Mouse (Mus musculus): ENCODE data around the gene Rxrb. TPM values are rescaled to one million over a fixed set of nuclear protein-coding genes. Genes with fewer than 3 reads are reported as not detected.
A peak's percentile ranks its signal among the peaks of the same experiment; 100 is the strongest.

The Rxrb gene
- polyA plus RNA-seq, 1 experiment = 143 TPM

GRCm38 (mm10) chr17:34072091-34072490, 40.5 kb downstream of the Rxrb start:
- no peak for DNase-seq
- Histone ChIP-seq H3K27ac (ENCODE audit: control insufficient read depth, insufficient read depth, low read length) (no peak overlapping the region), H3K4me1 (replicated peaks; ENCODE audit: control insufficient read depth, insufficient read depth, low read length) (peaks cover 7% of the 10 kb centered on the region), H3K36me3 (ENCODE audit: control insufficient read depth, insufficient read depth, low read length) (no peaks in the 10 kb centered on the region), H3K4me3 (ENCODE audit: control insufficient read depth, insufficient read depth, low read length) (no peak overlapping the region), H3K27me3 (ENCODE audit: control insufficient read depth, insufficient read depth, low read length) (no peaks in the 10 kb centered on the region)
- WGBS = 66% methylated on average over 5 of the region's 5 CpGs
- TF ChIP-seq CTCF (IDR thresholded peaks at IDR 0.05; ENCODE audit: borderline replicate concordance, control insufficient read depth, extremely low read depth, insufficient read depth, low read length, poor library complexity) (no peak), POLR2A (IDR thresholded peaks at IDR 0.05; ENCODE audit: control insufficient read depth, extremely low read depth, insufficient read depth, low read length, poor library complexity) (no peak)

GRCm38 (mm10) chr17:34075271-34075670, 43.7 kb downstream of the Rxrb start:
- Histone ChIP-seq H3K27ac (ENCODE audit: control insufficient read depth, insufficient read depth, low read length) (no peak overlapping the region), H3K4me1 (replicated peaks; ENCODE audit: control insufficient read depth, insufficient read depth, low read length) (peaks cover 7% of the 10 kb centered on the region), H3K36me3 (ENCODE audit: control insufficient read depth, insufficient read depth, low read length) (no peaks in the 10 kb centered on the region), H3K4me3 (ENCODE audit: control insufficient read depth, insufficient read depth, low read length) (no peak overlapping the region), H3K27me3 (ENCODE audit: control insufficient read depth, insufficient read depth, low read length) (no peaks in the 10 kb centered on the region)
- peak; percentile 80 for DNase-seq
- TF ChIP-seq CTCF (IDR thresholded peaks at IDR 0.05; ENCODE audit: borderline replicate concordance, control insufficient read depth, extremely low read depth, insufficient read depth, low read length, poor library complexity) (no peak), POLR2A (IDR thresholded peaks at IDR 0.05; ENCODE audit: control insufficient read depth, extremely low read depth, insufficient read depth, low read length, poor library complexity) (no peak)
- 20% methylated on average over 7 of the region's 7 CpGs for WGBS

GRCm38 (mm10) chr17:34077549-34077948, 45.9 kb downstream of the Rxrb start:
- TF ChIP-seq CTCF (IDR thresholded peaks at IDR 0.05; ENCODE audit: borderline replicate concordance, control insufficient read depth, extremely low read depth, insufficient read depth, low read length, poor library complexity) (0 out of 2 replicates have a peak, but pooled peaks have one; percentile 18), POLR2A (IDR thresholded peaks at IDR 0.05; ENCODE audit: control insufficient read depth, extremely low read depth, insufficient read depth, low read length, poor library complexity) (no peak)
- Histone ChIP-seq H3K27ac (ENCODE audit: control insufficient read depth, insufficient read depth, low read length) (no peak overlapping the region), H3K4me3 (ENCODE audit: control insufficient read depth, insufficient read depth, low read length) (no peak overlapping the region), H3K27me3 (ENCODE audit: control insufficient read depth, insufficient read depth, low read length) (no peaks in the 10 kb centered on the region), H3K36me3 (ENCODE audit: control insufficient read depth, insufficient read depth, low read length) (no peaks in the 10 kb centered on the region), H3K4me1 (replicated peaks; ENCODE audit: control insufficient read depth, insufficient read depth, low read length) (no peaks in the 10 kb centered on the region)
- DNase-seq = peak; percentile 67
- WGBS = under 1% methylated on average over 9 of the region's 9 CpGs

- no peak for TF ChIP-seq CTCF (IDR thresholded peaks at IDR 0.05; ENCODE audit: borderline replicate concordance, control insufficient read depth, extremely low read depth, insufficient read depth, low read length, poor library complexity)
- no peak for TF ChIP-seq POLR2A (IDR thresholded peaks at IDR 0.05; ENCODE audit: control insufficient read depth, extremely low read depth, insufficient read depth, low read length, poor library complexity)
- Histone ChIP-seq H3K4me3 (ENCODE audit: control insufficient read depth, insufficient read depth, low read length) (no peak overlapping the region), H3K36me3 (ENCODE audit: control insufficient read depth, insufficient read depth, low read length) (no peaks in the 10 kb centered on the region), H3K4me1 (replicated peaks; ENCODE audit: control insufficient read depth, insufficient read depth, low read length) (no peaks in the 10 kb centered on the region), H3K27me3 (ENCODE audit: control insufficient read depth, insufficient read depth, low read length) (no peaks in the 10 kb centered on the region), H3K27ac (ENCODE audit: control insufficient read depth, insufficient read depth, low read length) (no peak overlapping the region)
- WGBS = 73% methylated on average over 4 of the region's 4 CpGs
- no peak for DNase-seq
These were observed 46.5 kb downstream of the Rxrb start for GRCm38 (mm10) chr17:34078148-34078547.

GRCm38 (mm10) chr17:34079002-34079401, 47.4 kb downstream of the Rxrb start:
- 95% methylated on average over 11 of the region's 11 CpGs for WGBS
- Histone ChIP-seq H3K27me3 (ENCODE audit: control insufficient read depth, insufficient read depth, low read length) (no peaks in the 10 kb centered on the region), H3K36me3 (ENCODE audit: control insufficient read depth, insufficient read depth, low read length) (no peaks in the 10 kb centered on the region), H3K27ac (ENCODE audit: control insufficient read depth, insufficient read depth, low read length) (no peak overlapping the region), H3K4me3 (ENCODE audit: control insufficient read depth, insufficient read depth, low read length) (no peak overlapping the region), H3K4me1 (replicated peaks; ENCODE audit: control insufficient read depth, insufficient read depth, low read length) (no peaks in the 10 kb centered on the region)
- TF ChIP-seq CTCF (IDR thresholded peaks at IDR 0.05; ENCODE audit: borderline replicate concordance, control insufficient read depth, extremely low read depth, insufficient read depth, low read length, poor library complexity) (no peak), POLR2A (IDR thresholded peaks at IDR 0.05; ENCODE audit: control insufficient read depth, extremely low read depth, insufficient read depth, low read length, poor library complexity) (no peak)
- DNase-seq = no peak

- no peak overlapping the region for H3K4me3 ChIP-seq (ENCODE audit: control insufficient read depth, insufficient read depth, low read length)
- H3K27me3 ChIP-seq (ENCODE audit: control insufficient read depth, insufficient read depth, low read length) = no peaks in the 10 kb centered on the region
- H3K27ac ChIP-seq (ENCODE audit: control insufficient read depth, insufficient read depth, low read length) = no peak overlapping the region
- no peaks in the 10 kb centered on the region for H3K36me3 ChIP-seq (ENCODE audit: control insufficient read depth, insufficient read depth, low read length)
- no peaks in the 10 kb centered on the region for H3K4me1 ChIP-seq (replicated peaks; ENCODE audit: control insufficient read depth, insufficient read depth, low read length)
- TF ChIP-seq CTCF (IDR thresholded peaks at IDR 0.05; ENCODE audit: borderline replicate concordance, control insufficient read depth, extremely low read depth, insufficient read depth, low read length, poor library complexity) (no peak), POLR2A (IDR thresholded peaks at IDR 0.05; ENCODE audit: control insufficient read depth, extremely low read depth, insufficient read depth, low read length, poor library complexity) (no peak)
- 51% methylated on average over 5 of the region's 5 CpGs for WGBS
- peak; percentile 26 for DNase-seq
These were observed 48.0 kb downstream of the Rxrb start for GRCm38 (mm10) chr17:34079621-34080020.

- H3K36me3 ChIP-seq (ENCODE audit: control insufficient read depth, insufficient read depth, low read length) = no peaks in the 10 kb centered on the region
- DNase-seq = no peak
- no peak overlapping the region for H3K4me3 ChIP-seq (ENCODE audit: control insufficient read depth, insufficient read depth, low read length)
- no peak overlapping the region for H3K27ac ChIP-seq (ENCODE audit: control insufficient read depth, insufficient read depth, low read length)
- no peaks in the 10 kb centered on the region for H3K4me1 ChIP-seq (replicated peaks; ENCODE audit: control insufficient read depth, insufficient read depth, low read length)
- 86% methylated on average over 8 of the region's 8 CpGs for whole genome bisulfite sequencing
- TF ChIP-seq CTCF (IDR thresholded peaks at IDR 0.05; ENCODE audit: borderline replicate concordance, control insufficient read depth, extremely low read depth, insufficient read depth, low read length, poor library complexity) (no peak), POLR2A (IDR thresholded peaks at IDR 0.05; ENCODE audit: control insufficient read depth, extremely low read depth, insufficient read depth, low read length, poor library complexity) (no peak)
- H3K27me3 ChIP-seq (ENCODE audit: control insufficient read depth, insufficient read depth, low read length) = no peaks in the 10 kb centered on the region
These were observed 51.5 kb downstream of the Rxrb start for GRCm38 (mm10) chr17:34083104-34083503.

Data from thymus, adult 2 months (tissue).